Mouse (Mus musculus) yolk sac, embryonic 10.5 days (tissue): ENCODE measurements around the gene Fbxo36.
A peak's percentile ranks its signal among the peaks of the same experiment; 100 is the strongest.

ENCODE experiments used
- DNase-seq: peaks from one replicate; pipeline ENCODE4 v3.0.0-alpha.2; 2017; ENCODE audit warnings: low spot score

Gene Fbxo36

GRCm38 (mm10) chr1:84947390-84947789 lies 107.7 kb downstream of the Fbxo36 start:
- DNase-seq, result peak; percentile 65
